Mouse (Mus musculus) thymus, adult 2 months (tissue): ENCODE measurements at regions not wholly inside any gene's neighbourhood (a gene's known extent, or its start where the extent isn't known, plus 50 kb on each side); places are given as distances from the start of the nearest gene placed in this dataset.

Experiments
- CTCF ChIP-seq: fragments of 200-500 bp; IDR thresholded peaks from 2 replicates; pipeline ENCODE4 v1.5.1; 2012; ENCODE audit warnings: mild to moderate bottlenecking, control low read depth, low read length, moderate library complexity, borderline replicate concordance; ENCODE audit not compliant: control insufficient read depth, poor library complexity, insufficient read depth; ENCODE audit errors: extremely low read depth
- POLR2A ChIP-seq: fragments of 200-500 bp; IDR thresholded peaks from 2 replicates; pipeline ENCODE4 v1.6.1; 2012; ENCODE audit warnings: mild to moderate bottlenecking, low read length, control low read depth, moderate library complexity; ENCODE audit not compliant: control insufficient read depth, poor library complexity, insufficient read depth; ENCODE audit errors: extremely low read depth

DNA sequence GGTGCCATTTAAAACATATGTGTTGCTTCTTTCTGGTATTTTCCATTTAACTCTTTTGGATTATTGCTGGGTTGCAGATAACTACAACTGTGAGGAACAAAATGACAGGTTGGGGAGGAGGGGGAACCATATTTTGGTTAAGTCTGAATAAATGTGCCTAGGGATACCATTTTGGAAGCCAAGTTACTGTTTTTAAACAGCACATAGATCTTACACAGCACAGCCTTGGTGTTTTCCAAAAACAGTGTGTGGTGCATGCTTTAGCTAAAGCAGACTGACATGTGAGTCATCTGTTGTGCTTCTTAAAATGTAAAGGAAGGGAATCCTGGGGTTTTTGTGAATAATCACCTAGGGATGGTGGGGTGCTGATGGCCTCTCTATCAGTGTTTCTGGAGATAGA is 91.7 kb upstream of the Ptprm start:
- TF ChIP-seq CTCF (no peak), POLR2A (no peak)
